Mouse (Mus musculus) kidney, postnatal 25 days (tissue): ENCODE measurements around the gene Ssx2ip.

Experiments used
- DNase-seq, 2 experiments: peaks; one replicate each; pipeline ENCODE4 v3.0.0; 2021; ENCODE audit warnings: mixed read lengths in 2 of 2

Gene Ssx2ip

DNA sequence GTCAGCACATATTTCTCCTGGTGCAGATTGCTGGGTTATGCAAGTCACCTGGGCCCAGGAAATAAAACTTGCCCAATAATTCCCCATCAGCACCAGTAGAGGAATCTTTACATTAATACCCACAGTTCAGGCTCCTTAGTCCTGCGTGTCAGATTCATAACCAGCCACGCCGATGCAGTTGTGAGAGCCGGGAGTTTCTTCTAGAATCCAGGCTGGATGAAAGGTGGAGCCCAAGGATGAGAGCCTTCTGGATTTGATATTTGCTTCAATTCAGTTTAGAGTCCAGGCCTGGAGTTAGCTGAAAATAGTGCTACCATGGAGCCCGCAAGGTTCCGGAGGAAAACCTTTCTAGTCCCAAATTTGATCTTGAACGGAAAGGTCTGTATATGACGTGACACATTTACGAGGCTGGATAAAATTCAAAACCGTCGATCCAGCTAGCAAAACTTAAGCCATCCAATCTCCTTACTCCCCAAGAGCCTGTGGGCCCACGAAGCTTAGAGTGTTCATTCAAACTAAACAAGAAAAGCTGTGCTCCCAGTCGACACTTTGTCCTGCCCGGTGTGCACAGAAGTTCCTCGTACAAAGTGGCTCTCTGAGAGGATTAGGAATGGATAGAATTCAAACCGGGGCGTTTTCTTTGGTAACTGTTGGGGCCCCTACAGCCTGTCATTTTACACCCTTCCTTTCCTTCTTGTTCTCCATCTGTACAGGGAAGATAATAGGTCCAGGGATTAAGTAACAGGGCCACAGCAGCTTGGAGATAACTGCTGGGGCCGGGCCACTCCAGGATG lies 968 bp downstream of the Ssx2ip start:
- no peak for DNase-seq

DNA sequence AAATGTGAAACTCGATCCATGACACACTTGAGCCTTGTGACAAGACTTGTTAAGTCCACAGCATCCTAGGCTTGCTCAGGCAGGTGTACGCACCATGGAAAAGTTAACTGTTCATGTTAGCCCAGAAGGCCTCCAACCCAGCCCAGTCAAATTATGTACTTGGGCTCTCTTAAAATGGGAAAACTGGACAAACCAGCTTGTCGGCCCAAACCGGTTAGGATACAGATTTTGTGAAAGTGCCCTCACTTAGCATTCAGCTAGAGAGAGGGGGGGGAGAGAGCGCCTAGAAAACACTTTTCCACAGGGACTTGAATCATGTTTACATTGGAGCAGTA lies 1.5 kb downstream of the Ssx2ip start:
- DNase-seq: peak; percentile 70 to 75

DNA sequence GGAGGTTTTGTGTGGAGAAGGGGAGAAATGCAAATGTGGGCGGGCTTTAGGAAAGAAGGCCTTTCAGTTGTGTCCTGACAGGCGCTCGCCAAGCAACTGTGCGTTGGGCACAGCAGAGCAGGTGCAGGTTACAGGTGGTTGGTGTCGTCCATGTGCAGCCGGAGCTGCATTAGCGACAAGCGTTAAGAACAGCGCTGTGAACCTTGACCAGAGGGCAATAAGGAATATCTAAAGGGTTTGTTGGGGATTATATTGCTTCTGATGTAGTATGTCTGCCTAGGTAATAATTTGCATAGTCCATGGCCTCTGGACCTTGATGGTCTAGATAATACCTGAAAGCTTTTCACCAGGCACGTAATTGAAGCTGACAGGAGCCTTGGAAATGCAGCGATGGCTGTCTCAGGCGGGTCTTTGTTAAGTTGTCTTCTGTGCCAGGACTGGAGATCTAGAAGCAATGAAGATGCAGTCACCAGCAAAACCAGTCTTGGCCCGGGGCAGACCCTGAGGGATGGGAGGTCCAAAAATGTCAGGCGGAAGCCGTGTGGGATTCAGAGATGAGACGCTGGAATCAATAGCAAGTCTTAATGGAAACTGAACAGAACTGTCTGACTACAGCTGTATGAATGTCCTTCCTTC lies 2.8 kb downstream of the Ssx2ip start:
- peak; percentile 15 to 63 for DNase-seq

DNA sequence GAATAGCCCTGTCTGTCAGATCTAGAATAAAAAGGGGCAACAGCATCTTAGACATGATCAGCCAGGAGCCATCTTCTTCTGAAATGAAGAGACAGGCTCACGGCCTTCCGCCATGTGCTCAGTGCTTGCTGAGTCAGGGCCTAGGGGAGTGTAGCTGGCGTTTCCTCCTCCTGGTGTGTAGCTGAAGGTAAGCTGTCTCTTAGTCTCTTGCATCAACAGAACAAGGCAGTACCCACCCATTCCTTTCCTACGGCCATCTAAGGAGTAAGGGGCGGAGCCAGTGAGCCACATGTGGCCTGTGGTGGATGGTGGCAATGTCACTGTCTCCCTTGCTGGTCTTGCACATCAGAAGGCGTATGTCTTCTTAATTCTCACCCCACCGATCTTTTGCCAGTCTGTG lies 5.7 kb downstream of the Ssx2ip start:
- DNase-seq: no peak

DNA sequence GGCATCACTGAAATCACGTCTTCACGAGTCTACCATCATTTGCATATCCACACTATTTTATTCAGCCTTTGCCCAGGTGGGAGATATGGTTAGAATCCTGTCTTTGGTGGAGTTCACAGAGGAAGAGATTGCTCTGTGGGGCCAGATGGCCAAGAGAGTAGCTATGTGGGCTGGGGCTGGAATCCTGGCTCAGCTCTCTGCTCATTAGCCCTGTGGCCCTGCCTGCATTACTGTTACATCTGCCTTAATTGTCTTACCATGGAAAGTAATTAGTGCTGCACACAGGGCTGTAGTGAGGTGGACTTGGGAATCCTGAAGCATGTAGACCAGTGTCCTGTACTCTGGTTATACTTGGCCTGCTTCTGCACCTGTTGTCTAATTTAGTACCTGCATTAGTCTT lies 7.6 kb downstream of the Ssx2ip start:
- DNase-seq: no peak

DNA sequence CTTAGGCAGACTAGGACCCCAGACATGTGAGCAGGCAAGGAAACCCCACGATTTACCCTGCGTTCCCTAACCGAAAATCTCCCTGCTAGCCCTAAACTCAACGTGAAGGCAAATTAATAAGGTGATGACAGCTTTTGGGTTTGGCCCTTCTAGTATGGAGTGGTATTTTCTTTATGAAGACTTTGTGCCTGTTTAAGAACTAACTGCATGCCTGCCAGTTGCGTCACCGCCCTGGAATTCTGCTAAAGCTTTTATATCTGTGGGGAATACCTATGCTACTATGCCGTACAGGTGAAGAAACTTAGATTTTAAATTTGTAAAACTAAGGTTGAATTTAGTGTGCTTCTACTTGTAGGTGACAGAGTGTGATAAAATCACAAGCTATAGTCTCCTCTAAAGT lies 8.0 kb downstream of the Ssx2ip start:
- no peak for DNase-seq

DNA sequence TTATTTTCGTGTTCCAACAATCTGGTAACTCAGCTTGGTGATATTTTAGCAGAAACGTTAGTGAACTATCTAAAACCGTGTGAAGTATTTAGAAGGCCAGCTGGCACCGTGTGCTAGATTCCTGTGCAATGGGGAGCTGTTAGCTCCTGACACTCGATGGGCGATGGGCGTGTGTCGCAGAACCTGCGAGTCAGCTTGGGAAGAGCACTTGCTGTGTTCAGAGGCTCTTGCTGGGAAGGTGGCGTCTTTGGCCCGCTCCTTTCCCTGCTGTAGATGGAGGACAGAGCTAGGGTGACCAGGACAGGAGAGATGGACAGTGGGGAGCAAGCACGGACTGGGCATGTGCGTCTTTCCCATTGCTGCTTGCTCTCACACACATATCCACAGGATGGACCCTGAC lies 8.6 kb downstream of the Ssx2ip start:
- DNase-seq: no peak

DNA sequence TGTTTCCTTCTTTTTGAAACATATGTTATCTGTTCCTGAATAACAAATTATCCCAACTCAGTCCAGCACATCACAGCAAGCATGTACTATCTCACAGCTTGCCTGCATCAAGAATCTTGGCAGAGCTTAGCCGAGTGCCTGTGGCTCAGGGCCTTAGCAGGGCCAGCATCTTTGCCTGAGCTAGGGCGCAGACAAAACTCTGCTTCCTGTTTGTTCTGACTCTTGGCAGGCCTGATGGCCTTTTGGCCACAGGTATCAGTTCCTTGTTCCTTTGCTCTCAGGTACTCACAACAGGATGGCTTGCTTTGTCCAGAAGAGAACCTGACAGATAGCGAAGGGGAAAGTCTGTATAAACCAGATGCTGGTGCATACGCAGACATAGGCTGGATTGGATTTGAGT lies 9.6 kb downstream of the Ssx2ip start:
- no peak for DNase-seq

DNA sequence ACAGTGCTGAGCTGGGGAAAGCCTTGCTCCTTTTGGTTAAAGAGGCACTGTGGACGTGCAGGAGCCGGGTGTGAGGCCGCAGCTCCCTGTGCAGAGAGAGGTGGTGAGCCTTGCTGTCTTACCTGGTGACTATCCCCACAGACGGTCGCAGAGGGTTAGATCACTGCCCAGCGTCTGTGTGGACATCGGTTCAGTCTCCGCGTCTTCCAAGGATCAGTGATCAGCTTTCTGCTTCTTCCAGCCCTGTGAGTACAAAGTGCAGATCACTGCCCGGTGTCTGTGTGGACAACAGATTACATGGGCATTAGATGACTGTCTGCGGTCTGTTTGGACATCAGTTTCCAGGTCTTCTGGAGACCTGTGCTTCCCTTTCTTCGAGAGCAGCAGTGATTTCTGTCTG lies 10.1 kb downstream of the Ssx2ip start:
- peak; percentile 35 to 66 for DNase-seq

DNA sequence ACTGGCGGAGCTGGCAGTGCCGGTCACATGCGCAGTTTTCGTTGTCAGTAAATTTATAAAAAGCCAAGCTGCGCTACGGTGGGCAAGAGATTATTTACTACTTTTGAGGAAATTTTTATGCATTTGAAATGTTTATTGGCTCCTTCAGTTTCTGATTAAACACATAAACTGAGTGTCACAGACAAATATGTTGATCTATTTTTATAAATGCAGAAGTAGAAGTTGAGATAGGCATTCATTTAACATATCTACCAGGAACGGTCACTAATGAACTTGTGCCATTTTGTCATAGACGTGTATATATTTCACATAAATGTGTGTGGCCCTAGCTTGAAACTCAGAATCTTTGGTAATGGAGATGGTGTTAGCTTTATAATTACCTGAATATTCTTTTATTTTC lies 13.4 kb downstream of the Ssx2ip start:
- DNase-seq: no peak

DNA sequence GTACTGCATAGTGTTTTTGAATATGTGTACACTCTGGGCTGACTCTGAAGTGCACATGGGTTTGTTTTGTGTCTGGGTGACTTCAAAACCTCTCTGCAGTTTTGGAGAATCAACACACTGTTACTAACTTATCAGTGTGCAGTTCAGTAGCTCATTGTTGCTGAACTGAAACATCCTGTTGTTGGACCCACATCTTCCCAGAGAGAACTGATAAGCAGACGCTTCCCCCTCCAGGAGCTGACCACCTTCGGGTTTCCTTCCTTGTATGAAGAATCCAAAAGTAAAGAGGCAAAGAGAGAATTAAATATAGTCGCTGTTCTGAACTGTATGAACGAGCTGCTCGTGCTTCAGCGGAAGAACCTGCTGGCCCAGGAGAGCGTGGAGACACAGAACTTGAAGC lies 14.5 kb downstream of the Ssx2ip start:
- DNase-seq: no peak

DNA sequence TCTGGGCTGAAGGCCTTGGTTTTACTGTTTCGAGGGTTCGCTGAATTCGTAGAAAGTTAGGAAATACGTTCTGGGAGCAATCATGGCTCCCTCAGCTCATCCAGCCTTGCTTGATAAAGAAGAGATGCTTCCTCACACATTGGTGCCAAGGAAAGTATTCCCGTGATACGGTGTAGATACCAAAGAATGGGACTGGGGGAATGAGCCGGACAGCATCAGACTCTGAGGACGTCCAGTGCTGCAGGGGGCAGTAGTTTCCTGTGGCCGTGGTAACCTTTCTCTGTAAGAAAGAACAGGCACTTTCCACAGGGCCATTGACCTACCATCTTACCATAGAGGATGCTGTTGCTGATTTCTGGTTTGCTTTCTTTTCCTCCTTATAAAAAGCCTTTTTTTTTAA lies 15.1 kb downstream of the Ssx2ip start:
- DNase-seq: peak in 1 of 2 experiments; percentile 9

DNA sequence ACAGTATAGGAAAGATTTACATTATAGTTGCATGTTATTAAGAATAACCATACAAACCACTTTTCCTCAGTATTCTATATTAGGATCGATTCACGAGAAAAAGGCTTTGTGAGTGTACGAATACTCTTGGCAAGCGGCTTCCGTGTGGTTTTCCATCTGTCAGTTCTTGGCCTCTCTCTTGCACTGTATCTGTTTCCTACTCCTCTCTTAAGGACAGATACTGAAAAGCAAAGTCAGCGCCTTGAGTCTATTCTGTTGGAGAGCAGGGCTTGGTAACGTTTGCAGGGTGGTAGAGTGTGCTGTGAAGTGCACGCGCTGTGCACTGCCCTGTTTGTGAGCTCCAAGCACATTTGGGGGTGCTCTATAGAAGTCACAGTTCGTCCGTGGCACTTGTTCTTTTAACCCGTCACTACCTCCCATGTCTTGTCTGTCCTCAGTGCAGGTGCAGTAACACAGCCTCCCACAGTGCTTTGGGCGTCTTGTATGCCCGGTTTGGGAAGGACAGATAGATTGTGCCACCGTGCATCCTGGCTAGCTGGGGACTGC lies 15.6 kb downstream of the Ssx2ip start:
- DNase-seq: peak in 1 of 2 experiments; percentile 15

DNA sequence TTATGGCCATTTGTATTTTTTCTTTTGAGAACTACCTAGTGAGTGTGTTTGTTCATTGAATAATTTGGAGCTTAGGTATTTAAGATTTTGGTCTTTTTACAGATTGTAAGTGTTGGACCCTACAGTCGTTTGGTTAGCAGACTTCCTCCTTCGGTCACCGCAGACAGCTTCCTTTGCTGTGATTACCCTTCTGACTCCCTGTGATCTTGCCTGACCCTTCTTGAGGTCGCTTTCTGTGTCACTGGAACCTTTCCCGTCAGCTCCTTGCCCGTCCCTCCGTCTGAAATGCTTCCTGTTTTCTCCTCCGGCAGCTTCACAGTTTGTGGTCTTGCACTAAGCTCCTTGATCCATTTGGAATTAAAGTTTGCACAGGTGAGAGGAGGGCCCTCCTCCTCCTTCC lies 17.3 kb downstream of the Ssx2ip start:
- peak in 1 of 2 experiments; percentile 42 for DNase-seq

DNA sequence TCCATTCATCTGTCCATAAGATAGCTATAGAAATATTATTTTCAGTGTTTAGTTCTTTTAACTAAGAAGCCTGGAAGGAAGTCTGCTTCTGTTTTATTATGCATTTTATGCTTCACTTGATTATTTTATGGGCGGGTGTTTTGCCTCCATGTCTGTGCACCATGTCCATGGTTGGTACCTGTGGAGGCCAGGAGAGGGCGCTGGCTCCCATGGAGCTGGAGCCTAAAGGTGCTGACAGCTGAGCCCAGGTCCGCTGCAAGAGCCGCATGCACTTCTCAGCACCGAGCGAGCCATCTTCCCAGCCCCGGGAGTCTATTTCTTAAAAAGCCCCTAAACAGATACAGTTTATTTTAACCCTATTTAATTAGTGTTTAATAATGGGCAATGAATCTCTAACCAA lies 19.3 kb downstream of the Ssx2ip start:
- DNase-seq: peak; percentile 23 to 39

DNA sequence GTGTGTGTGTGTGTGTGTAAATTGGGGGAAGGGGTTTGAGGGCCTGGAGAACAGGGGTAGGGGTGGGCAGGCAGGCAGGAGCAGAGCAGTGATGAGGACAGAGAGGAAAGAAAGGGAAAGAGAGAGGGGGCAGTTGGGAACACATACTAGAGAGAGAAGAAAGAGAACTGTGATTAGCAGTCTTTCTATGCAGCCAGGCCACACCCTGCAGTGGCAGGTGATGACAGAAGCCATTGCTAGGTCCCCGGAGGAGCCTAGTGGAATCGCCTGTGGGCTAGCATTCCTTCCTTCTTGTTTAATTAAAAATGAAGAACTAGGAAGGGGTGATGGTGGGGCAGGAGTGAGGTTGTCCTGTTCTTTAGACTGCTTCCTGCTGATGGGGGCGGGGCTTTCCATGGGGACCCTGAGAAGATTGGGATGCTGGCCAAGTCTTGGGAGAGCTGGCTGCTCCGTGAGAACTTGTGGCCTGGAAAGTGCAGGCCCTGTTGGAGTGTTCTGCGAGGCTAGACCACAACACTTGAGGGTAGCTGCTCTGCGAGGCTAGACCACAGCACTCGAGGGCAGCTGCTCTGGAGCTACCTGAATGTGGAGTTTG lies 20.0 kb downstream of the Ssx2ip start:
- peak; percentile 35 to 38 for DNase-seq

DNA sequence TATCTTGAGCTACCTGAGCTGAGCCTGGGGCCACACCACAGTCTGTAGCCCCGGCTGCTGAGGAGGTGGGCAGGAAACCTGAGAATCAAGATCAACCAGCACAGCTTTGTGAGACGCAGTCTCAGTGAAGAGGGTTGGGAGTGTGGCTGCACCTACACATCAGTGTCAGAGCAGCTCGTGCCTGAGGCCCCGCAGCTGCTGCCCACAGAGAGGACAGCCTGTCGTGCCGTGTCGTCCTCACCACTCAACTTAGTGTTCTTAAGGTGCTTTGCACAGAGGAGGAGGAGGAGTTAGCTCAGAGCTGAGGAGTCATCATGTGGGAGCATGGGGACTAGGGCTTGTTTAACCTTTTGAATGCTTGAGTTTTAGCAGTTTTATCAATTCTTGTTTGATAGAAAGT lies 21.5 kb downstream of the Ssx2ip start:
- peak in 1 of 2 experiments; percentile 13 for DNase-seq

DNA sequence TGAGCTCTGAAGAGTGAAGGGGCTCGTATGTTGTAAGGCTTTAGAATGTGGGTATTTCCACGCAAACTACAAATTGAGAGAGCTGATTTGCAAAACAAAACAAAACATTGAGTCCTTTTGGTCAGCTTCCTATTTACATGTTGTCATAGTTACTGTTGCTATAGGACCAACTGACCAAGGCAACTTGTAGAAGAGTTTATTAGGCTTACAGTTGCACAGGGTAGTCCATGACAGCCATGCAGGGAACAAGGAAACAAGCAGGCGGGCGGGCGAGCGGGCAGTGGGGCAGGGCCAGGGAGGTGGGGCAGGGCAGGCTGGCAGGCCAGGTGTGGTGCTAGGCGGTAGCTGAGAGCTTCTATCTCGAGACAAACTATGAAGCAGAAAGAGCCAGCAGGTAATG lies 22.0 kb downstream of the Ssx2ip start:
- peak in 1 of 2 experiments; percentile 29 for DNase-seq

DNA sequence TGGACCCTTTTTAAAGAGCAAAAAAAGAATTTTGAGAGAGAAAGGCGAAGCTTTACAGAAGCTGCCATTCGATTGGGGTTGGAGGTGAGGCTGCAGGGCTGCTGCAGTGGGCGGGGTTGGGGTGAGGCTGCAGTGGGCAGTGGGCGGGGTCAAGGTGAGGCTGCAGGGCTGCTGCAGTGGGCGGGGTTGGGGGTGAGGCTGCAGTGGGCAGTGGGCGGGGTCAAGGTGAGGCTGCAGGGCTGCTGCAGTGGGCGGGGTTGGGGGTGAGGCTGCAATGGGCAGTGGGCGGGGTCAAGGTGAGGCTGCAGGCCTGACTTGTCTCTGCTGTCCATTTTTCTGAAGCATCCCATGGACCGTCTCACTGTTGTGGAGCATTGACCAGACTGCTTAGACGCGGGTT lies 28.6 kb downstream of the Ssx2ip start:
- peak in 1 of 2 experiments; percentile 25 for DNase-seq

DNA sequence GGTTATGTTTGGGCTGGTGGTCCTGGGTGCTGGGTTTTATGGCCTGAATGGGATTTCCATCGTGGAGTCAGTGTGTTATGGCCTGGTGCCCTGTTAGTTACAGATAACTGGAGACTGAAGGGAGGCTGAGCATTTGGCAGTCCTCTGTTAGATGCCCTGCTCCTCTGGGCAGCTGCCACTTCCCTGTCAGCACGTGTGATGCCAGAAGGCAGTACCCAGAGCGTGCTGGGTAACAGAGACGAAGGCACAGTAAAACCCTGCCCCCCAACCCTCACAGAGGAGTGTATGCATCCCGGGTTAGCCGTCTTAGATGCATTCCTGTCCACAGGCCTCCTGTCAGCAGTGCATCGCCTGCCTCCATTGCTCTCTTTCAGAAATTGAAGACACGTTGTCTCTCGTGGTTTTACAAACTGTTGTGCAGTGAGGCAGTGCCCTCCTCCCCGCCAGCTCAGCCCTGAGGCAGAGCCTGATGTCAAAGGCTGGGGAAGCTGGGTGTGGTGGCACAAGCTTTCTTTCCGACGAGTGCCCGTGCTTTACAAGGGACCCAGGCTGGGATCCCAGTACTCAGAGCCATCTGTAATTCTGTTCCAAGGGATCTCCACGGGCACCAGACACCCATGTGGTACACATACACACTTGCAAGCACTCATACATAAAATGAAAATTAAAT lies 29.4 kb downstream of the Ssx2ip start:
- peak in 1 of 2 experiments; percentile 26 for DNase-seq

DNA sequence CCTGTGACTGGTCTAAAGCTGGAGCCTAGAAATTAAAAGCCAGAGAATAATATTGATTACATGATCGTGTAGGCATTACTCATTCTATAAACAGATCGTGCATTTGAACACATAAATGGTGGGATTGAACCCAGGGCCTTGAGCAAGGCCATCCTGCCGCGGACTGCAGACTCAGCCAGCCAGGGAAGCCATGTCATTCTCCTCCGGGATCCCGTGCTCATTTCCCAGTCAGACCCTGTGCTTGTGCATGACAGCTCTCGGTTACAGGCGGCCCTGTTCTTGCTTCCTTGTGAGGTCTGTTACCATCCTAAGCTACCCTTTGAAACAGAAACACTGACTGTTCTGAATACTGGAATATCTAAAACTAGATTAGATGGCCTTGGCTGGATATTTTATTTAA lies 30.2 kb downstream of the Ssx2ip start:
- no peak for DNase-seq

DNA sequence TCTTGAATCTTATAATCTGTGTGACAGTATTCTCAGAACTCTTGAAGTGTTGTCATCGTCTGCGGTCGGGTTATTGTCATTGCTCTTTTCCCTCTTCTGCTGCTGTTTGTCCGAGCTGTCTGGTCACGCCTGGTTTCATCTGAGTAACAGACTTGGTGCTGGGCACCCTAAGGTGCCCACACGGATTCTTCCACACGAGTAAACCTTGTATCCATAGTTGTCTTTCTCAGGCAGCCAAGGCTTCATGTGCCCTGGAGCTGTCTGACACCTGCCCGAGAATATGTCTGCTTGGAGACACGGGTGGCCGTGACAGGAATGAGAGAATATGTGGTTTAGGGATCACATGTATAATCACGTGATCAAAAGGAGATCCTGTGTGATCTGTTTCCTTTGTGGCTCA lies 31.1 kb downstream of the Ssx2ip start:
- DNase-seq: no peak

DNA sequence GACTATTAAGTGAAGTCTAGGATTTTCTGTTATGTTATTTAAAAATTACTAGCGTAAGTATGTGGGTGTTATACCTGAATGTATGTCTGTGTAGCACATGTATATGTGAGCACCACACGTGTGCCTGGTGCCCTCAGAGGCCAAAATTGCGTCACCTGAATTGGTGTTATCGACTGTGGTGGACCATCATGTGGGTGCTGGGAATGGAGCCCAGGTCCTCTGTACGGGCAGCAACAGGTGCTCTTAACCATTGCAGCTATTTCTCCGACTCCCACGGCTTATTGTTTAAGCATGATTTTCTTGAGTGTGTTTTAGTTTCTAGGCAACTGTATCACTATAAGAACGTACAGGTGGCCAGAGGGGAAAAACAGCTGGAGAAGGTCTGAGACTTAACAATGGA lies 31.7 kb downstream of the Ssx2ip start:
- no peak for DNase-seq
